Mouse (Mus musculus) telencephalon, adult 2 months (tissue): ENCODE data around the gene Shisa2.
A peak's percentile ranks its signal among the peaks of the same experiment; 100 is the strongest.
"Not testable (repeated sequence)": the region's sequence is repeated elsewhere in the genome, so short reads cannot be mapped to it uniquely, and the experiment has no call there.

ENCODE experiments used
- DNase-seq: peaks from one replicate; pipeline ENCODE4 v3.0.0-alpha.2; 2011; ENCODE audit warnings: low read depth, low spot score

The Shisa2 gene

GRCm38 (mm10) chr14:59625158-59625805 lies at the start of gene Shisa2:
Gene Shisa2, plus strand, starts transcription at chr14:59625308.
- no peak for DNase-seq

GRCm38 (mm10) chr14:59576385-59576784 lies 48.7 kb upstream of the Shisa2 start:
- DNase-seq = no peak

GRCm38 (mm10) chr14:59590614-59591013 lies 34.5 kb upstream of the Shisa2 start:
- DNase-seq = no peak

DNA sequence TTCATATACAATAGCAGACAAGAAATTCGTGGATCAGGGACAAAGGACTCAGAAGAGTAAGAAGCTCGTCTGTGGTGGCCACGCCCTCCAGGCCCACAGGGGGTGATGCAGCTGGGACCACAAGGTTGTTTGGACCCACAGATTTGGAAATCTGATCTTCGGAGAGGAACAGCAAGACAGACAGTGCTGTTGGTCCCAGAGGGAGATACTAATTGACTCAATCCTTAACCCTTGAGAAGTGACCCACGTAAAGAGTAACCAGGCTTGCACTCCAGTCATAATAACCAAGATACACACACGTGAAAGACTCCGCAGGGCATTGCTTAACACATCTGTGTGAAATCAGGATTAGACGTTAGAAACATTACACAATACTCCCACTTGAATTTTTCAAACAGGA lies 33.2 kb upstream of the Shisa2 start:
- no peak for DNase-seq

DNA sequence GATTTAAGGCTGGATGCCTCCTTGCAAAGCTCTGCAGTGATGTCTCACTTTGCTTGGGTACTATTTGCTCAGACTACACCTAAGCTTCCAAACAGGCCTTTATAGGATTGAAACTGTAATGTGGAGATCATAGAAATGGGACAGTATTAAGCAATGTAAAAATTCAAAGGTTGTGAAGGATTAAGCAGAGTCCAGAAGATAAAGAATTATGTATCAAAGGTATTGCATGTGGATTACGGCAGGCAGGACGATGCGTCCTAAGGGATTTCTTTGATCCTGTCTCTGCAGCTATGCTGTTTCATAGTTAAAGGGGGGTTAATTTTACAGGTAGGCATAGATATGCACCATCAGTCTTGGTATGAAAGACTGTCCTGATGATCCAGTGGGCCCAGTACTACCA lies 32.5 kb upstream of the Shisa2 start:
- no peak for DNase-seq

GRCm38 (mm10) chr14:59594988-59595387 lies 30.1 kb upstream of the Shisa2 start:
- DNase-seq = no peak

- peak; percentile 85 for DNase-seq
These were observed 27.5 kb upstream of the Shisa2 start, which contains the start of gene Cdadc1 for GRCm38 (mm10) chr14:59597398-59598259. Gene Cdadc1, minus strand, starts transcription at chr14:59597959.

- DNase-seq = no peak
These were observed 26.9 kb upstream of the Shisa2 start for GRCm38 (mm10) chr14:59598260-59598627.

GRCm38 (mm10) chr14:59604002-59604645 lies 21.0 kb upstream of the Shisa2 start:
- no peak for DNase-seq

DNA sequence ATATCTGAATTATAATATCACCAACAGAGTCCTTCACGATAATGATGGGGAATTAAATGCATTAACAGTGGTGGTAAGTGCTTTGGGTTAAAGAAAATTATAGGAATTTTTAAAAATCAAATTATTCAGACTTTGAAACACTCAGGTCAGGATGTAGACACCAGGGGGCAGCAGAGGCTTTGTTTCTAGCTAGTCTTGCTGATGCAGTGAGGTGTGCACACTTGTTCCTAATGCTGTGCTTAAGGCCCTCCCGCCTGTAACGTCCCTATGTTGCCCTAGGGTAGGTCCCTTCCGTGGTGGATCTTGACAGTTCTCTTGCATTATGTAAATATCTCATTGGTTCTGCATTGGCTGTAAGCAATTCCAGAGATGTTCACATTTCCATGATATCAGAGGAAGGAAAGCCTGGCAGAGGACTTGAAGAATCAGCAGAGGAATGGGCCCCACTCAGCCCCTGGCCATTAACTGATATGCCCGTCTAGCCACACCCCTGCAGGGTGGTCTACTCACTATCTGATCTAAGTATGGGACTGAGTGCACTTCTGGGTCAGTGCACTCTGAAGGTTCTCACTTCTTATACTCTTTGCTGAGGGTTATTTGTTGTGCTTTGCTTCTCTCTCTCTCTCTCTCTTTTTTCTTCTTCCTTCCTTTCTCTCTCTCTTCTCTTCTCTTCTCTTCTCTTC lies 19.3 kb upstream of the Shisa2 start:
- no peak for DNase-seq

DNA sequence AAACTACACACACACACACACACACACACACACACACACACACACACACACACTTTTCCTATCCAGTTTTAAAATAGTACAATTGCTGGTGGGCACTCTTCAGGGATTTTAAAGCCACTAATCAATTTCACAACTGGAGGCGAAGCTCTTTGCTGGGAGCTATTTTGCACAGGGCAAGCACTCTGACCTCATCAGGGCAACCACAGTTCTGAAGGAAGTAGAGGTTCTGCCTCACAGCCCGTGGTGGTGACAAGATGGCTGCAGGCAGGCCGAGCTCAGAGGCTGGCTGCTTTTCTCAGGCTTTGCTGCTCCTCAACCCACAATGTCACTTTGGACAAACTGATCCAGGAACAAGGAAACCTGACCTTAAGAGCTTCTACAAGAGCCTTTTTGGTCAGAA lies 18.1 kb upstream of the Shisa2 start:
- no peak for DNase-seq

- DNase-seq = no peak
These were observed 12.0 kb upstream of the Shisa2 start for GRCm38 (mm10) chr14:59612920-59613625.

GRCm38 (mm10) chr14:59614149-59614548 lies 11.0 kb upstream of the Shisa2 start:
- not testable (repeated sequence) for DNase-seq

- no peak for DNase-seq
These were observed 8.3 kb upstream of the Shisa2 start for GRCm38 (mm10) chr14:59616802-59617201.

DNA sequence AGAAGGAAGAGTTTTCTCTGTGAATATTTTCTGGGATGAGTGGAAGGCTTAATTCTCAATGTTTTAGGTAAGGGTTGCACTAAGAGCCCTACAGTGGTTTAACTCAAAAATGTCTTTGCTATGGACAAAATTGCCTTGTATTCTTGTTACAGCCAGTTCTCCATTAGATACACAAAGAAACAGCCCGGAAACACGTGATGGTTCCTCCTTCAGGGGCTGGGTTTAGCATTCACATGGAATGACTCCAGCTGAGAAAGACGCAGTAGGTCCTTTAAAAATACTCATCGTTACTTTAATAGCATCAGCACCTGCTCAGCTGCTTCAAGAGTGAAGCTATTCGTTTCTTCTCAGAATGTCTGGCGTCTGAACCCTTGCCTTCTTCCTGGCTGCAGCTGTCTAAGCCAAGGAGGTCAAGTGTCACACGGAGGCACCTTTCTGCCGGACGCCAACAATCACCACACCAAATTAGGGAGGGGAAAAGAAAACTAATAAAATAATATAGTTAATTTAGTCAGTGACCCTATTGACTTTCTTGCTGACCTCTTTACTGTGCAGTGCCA lies 702 bp upstream of the Shisa2 start:
- DNase-seq = no peak

- DNase-seq = no peak
These were observed 777 bp downstream of the Shisa2 start for GRCm38 (mm10) chr14:59625806-59626364.

DNA sequence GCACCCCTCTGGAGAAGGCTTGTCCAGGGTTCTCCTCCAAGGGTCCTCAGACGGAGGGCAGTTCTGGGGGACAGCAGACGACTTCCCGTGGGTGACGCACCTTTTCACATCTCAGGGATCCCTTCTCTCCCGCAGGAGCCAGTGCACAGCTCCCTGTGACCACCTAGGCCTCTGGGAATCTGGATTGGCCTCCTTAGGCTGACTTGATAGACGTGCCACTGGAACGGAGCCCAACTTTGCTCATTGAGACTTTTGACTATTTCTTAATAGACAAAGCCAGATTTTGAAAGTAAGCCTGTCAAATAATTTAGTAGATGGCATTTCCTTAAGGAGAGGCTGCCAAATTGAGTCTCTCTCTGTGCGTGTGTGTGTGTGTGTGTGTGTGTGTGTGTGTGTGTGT lies 1.6 kb downstream of the Shisa2 start:
- DNase-seq = no peak

- DNase-seq = no peak
These were observed 2.1 kb downstream of the Shisa2 start for GRCm38 (mm10) chr14:59627142-59627680.

DNA sequence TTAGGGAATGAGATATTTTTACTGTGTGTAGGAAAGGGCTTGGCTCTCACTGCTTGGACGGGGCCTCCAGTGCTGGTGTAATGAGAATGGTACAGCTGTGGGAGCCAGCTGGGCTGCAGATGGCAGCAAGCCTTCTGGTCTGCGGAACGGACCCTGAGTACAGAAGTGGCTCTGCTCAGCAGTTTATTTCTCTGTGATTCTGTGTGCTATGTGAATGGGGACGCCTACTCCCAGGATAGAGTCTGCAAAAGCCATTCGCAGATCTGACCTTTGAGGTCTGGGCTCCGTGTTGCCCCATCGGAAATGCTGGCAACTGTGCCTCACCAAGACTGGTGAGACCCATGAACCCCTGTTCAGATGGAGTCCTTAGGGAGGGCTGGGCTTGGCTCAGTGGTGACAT lies 2.7 kb downstream of the Shisa2 start:
- DNase-seq = no peak

DNA sequence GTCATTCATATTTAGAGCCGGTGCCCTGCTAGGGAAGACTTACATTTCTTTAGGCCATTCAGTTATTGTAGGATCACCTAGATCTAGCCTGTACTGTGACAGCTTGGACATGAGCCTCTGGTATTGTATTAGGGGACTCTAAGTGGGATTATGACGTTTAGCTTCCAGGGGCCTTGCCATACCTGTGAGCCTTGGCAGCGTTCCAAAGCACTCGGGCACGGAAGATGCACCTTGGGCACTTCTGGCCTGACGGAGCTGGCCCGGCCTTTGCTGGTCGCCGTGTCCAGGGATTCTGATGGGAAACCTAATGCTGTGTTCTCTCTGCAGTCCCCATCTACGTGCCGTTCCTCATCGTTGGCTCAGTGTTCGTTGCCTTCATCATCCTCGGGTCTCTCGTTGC lies 4.2 kb downstream of the Shisa2 start:
- DNase-seq = no peak
